Mouse (Mus musculus): ENCODE results near the gene Bricd5.
A peak's percentile ranks its signal among the peaks of the same experiment; 100 is the strongest.
"Not testable (repeated sequence)": the region's sequence is repeated elsewhere in the genome, so short reads cannot be mapped to it uniquely, and the experiment has no call there.

Bricd5 gene

DNA sequence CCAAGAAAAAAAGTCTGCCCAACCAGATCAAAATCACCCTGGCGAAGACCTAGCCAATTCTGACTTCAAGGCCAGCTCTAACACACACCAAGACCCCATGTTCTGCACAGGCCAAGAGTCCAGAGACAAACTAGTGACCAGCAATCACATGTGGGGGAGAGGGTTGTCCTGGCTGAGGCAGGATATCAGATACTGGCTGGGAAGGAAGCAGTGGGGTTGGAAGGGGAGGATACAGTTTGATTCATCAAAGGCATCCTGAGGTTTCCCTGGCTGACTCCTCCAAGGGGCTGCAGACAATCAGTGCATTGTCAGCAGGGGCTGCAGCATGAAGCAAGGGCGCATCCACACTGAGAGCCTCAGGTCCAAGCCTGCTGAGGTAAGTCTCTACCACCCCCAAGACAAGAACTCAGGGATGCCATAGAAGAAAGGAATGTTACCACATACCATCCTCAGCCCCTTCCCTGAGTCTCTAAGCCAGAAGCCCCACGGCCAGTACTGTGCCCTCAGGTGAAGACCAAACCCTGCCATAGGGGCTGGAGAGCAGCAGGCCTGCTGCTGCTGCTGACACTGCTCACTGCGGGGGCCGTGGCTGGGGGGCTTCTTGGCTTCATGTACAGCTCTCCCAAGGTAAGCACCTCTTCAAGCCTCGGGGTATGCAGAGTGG, at the start of gene Bricd5:
TSS of gene Bricd5 (plus strand) at position 273 of the 664 bp plus-strand sequence.
- Histone ChIP-seq H3K27me3 (ENCODE audit: control insufficient read depth, insufficient read depth, low read length, poor library complexity, severe bottlenecking) (no peaks in the 10 kb centered on the region), H3K36me3 (ENCODE audit: control insufficient read depth, insufficient read depth, low read length, poor library complexity, severe bottlenecking) (peaks cover 8% of the 10 kb centered on the region)
- no peak for DNase-seq (ENCODE audit: low read depth, low spot score)

- DNase-seq (ENCODE audit: low read depth, low spot score) = no peak
- Histone ChIP-seq H3K36me3 (ENCODE audit: control insufficient read depth, insufficient read depth, low read length, poor library complexity, severe bottlenecking) (peaks cover 26% of the 10 kb centered on the region; the same call in 1 of the 2 replicates), H3K27me3 (ENCODE audit: control insufficient read depth, insufficient read depth, low read length, poor library complexity, severe bottlenecking) (no peaks in the 10 kb centered on the region)
Measured at GRCm38 (mm10) chr17:24424489-24424888, 49.2 kb upstream of the Bricd5 start.

- not testable (repeated sequence) for DNase-seq (ENCODE audit: low read depth, low spot score); H3K27me3 ChIP-seq (ENCODE audit: control insufficient read depth, insufficient read depth, low read length, poor library complexity, severe bottlenecking)
- peaks cover 20% of the 10 kb centered on the region; the same call in 1 of the 2 replicates for H3K36me3 ChIP-seq (ENCODE audit: control insufficient read depth, insufficient read depth, low read length, poor library complexity, severe bottlenecking)
Measured at GRCm38 (mm10) chr17:24425326-24425725, 48.4 kb upstream of the Bricd5 start.

DNA sequence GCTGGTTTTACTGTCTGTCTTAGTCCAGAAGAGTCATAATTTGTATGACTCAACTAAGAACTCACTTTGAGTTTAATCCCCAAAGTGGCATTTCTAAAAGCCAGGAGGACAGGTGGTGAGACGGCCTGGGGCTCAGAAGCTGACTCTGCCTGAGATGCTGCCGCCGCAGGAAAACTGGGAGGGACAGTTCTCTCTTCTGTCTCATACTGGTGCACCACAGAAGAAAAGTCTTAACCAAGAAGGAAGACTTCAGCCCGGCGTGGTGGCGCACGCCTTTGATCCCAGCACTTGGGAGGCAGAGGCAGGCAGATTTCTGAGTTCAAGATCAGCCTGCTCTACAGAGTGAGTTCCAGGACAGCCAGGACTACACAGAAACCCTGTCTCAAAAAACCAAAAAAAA, 47.8 kb upstream of the Bricd5 start:
- H3K27me3 ChIP-seq (ENCODE audit: control insufficient read depth, insufficient read depth, low read length, poor library complexity, severe bottlenecking) = no peaks in the 10 kb centered on the region
- DNase-seq (ENCODE audit: low read depth, low spot score) = no peak
- peaks cover 19% of the 10 kb centered on the region; the same call in 1 of the 2 replicates for H3K36me3 ChIP-seq (ENCODE audit: control insufficient read depth, insufficient read depth, low read length, poor library complexity, severe bottlenecking)

DNA sequence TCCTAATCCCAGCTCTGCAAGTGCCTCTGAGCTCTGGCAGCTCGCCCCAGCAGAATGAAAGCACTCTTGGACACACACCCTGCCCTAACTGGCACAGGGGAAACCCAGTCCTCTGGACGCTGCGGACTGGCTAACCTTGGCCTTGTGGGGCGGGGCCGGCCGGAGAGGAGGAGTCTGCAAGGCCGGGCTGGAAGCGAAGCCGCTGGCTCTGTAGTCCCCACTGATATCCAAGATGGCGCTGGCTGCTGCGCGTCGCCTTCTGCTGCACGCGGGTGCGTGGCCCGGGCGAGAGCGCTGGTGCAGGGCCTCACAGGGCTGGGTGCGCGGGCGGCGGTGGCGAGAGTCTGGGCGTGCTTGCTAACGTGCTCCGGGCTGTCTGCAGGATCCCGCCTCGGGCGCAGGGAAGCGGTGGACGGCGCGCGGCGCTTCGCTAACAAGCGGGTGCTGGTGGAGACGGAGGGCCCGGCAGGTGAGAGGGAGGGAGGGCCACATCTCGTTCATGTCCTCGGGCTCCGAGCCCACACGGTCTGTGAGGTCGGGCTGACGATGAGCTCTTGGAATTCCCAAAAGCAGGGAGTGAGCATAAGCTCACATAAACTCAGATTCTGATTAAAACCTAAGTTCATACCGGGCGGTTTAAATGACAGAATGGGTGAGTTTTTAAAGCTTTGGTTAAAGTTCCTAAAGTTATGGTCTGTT, 47.1 kb upstream of the Bricd5 start, which contains the start of gene Eci1:
TSS of gene Eci1 (plus strand) at position 171 of the 699 bp plus-strand sequence.
- DNase-seq (ENCODE audit: low read depth, low spot score) = peak; percentile 88

GRCm38 (mm10) chr17:24427170-24427557, 46.5 kb upstream of the Bricd5 start:
- no peaks in the 10 kb centered on the region for H3K27me3 ChIP-seq (ENCODE audit: control insufficient read depth, insufficient read depth, low read length, poor library complexity, severe bottlenecking)
- H3K36me3 ChIP-seq (ENCODE audit: control insufficient read depth, insufficient read depth, low read length, poor library complexity, severe bottlenecking) = peaks cover 14% of the 10 kb centered on the region; the same call in 1 of the 2 replicates
- no peak for DNase-seq (ENCODE audit: low read depth, low spot score)

More for the DNA sequence above, 47.1 kb upstream of the Bricd5 start, which contains the start of gene Eci1:
- Histone ChIP-seq H3K27me3 (ENCODE audit: control insufficient read depth, insufficient read depth, low read length, poor library complexity, severe bottlenecking) (no peaks in the 10 kb centered on the region), H3K36me3 (ENCODE audit: control insufficient read depth, insufficient read depth, low read length, poor library complexity, severe bottlenecking) (peaks cover 15% of the 10 kb centered on the region; the same call in 1 of the 2 replicates)

DNA sequence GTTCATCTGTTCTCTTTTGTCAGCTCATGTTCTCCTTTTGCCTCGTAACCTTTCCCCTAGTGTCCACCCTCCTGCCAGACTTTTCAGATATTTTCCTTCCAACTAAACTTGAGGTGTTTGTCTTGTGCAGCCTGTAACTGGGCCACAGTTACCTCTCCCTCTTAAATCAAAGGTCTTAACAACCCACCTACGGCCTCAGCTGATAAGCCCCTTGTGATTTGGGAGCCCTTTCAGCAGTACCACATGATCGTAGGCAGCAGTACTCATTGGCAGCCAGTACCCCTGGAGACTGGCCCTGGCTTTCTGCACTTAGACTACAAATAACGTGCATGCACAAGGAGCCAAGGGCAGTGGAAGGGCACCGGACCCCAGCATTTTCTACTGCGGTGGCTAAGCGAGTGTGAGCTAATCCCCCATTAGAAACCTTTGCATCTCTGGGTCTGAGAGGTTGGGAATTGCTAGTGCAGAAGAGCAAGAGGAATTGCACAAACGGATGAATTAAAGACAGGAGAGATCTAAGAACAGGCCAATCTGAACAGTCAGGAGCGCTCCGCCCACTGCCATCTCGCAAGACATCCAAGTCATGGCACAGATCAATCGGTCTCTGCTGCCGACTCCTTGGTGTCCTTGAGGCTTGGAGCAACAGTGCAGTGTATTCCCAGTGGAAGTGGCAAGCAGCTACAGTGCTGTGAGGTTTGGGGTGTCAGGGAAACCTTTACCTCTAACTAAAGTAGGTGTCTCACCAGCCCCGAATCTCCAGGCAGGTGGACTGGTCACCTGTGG, 44.3 kb upstream of the Bricd5 start:
- Histone ChIP-seq H3K27me3 (ENCODE audit: control insufficient read depth, insufficient read depth, low read length, poor library complexity, severe bottlenecking) (no peaks in the 10 kb centered on the region), H3K36me3 (ENCODE audit: control insufficient read depth, insufficient read depth, low read length, poor library complexity, severe bottlenecking) (peaks cover 4% of the 10 kb centered on the region; the same call in 1 of the 2 replicates)
- DNase-seq (ENCODE audit: low read depth, low spot score) = no peak

GRCm38 (mm10) chr17:24437016-24437415, 36.7 kb upstream of the Bricd5 start:
- Histone ChIP-seq H3K27me3 (ENCODE audit: control insufficient read depth, insufficient read depth, low read length, poor library complexity, severe bottlenecking) (no peaks in the 10 kb centered on the region), H3K36me3 (ENCODE audit: control insufficient read depth, insufficient read depth, low read length, poor library complexity, severe bottlenecking) (peaks cover 5% of the 10 kb centered on the region)
- peak; percentile 79 for DNase-seq (ENCODE audit: low read depth, low spot score)

DNA sequence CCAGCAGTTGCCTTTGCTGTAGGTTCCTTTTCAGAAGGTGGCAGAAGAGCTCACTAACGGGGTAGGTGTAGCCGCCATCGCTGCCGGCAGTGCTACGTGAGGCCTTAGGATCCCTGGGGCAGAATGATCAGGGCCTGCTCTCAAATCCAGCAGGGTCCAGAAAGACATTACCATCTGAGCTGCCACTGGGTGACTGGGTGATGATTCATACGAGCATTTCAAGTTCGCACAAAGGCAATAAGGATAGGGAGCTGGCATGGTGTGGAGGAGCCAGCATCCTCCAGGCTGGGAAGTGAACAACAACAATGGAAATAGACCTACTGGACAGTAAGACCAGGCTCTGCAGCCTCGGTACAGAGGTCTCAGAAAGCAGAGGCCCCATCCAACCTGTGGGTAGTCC, 33.3 kb upstream of the Bricd5 start:
- Histone ChIP-seq H3K36me3 (ENCODE audit: control insufficient read depth, insufficient read depth, low read length, poor library complexity, severe bottlenecking) (peaks cover 4% of the 10 kb centered on the region), H3K27me3 (ENCODE audit: control insufficient read depth, insufficient read depth, low read length, poor library complexity, severe bottlenecking) (no peaks in the 10 kb centered on the region)
- no peak for DNase-seq (ENCODE audit: low read depth, low spot score)

GRCm38 (mm10) chr17:24441148-24441547, 32.5 kb upstream of the Bricd5 start:
- peaks cover 8% of the 10 kb centered on the region for H3K36me3 ChIP-seq (ENCODE audit: control insufficient read depth, insufficient read depth, low read length, poor library complexity, severe bottlenecking)
- H3K27me3 ChIP-seq (ENCODE audit: control insufficient read depth, insufficient read depth, low read length, poor library complexity, severe bottlenecking) = no peaks in the 10 kb centered on the region
- DNase-seq (ENCODE audit: low read depth, low spot score) = peak; percentile 19

GRCm38 (mm10) chr17:24442107-24442506, 31.6 kb upstream of the Bricd5 start:
- Histone ChIP-seq H3K27me3 (ENCODE audit: control insufficient read depth, insufficient read depth, low read length, poor library complexity, severe bottlenecking) (no peaks in the 10 kb centered on the region), H3K36me3 (ENCODE audit: control insufficient read depth, insufficient read depth, low read length, poor library complexity, severe bottlenecking) (peaks cover 8% of the 10 kb centered on the region)
- DNase-seq (ENCODE audit: low read depth, low spot score) = no peak

DNA sequence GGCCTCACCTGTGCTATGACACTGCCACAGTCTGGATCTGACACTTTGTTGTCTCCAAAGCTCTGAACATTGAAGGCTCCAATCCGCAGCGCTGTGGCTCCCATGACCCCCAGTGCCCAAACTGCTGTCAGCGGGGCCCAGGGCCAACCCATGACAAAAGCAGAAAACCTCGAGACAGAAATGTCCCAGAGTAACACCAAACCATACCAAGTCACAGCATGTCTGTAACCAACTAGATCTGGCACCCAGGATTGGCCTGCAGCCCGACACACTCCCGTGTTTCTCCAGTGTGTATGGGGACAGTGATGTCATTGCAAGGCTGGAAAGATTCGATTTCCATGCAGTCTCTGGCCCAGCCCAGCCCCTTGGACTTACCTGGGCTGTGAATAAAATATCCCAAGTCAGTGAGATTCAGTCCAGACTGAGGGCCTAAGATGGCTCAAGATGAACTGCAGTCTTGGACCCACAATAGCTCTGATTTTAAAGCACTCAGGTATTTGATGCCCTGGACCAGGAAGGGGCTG, 31.0 kb upstream of the Bricd5 start, which contains the start of gene Dnase1l2:
TSS of gene Dnase1l2 (minus strand) at position 474 of the 524 bp plus-strand sequence.
- Histone ChIP-seq H3K27me3 (ENCODE audit: control insufficient read depth, insufficient read depth, low read length, poor library complexity, severe bottlenecking) (no peaks in the 10 kb centered on the region), H3K36me3 (ENCODE audit: control insufficient read depth, insufficient read depth, low read length, poor library complexity, severe bottlenecking) (peaks cover 8% of the 10 kb centered on the region)
- no peak for DNase-seq (ENCODE audit: low read depth, low spot score)

DNA sequence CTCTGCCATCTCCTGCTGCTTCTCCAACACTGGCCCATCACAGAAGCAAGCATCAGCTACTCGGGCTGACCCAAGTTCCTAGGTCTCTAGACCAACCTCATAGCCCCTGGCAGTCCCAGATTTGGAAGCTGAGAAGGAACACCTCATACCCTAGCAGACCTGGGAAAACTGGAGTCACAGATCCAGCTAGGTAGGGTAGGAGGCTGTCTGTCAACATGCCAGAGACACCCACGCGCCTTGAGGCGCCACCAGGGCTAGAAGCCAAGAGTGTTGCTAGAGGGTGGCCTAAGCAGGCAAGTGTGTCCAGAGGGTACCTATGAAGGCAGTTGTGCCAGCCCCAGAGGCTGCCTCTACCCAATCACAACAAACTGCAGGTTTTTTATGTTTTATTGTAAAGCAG, 30.3 kb upstream of the Bricd5 start:
- Histone ChIP-seq H3K27me3 (ENCODE audit: control insufficient read depth, insufficient read depth, low read length, poor library complexity, severe bottlenecking) (no peaks in the 10 kb centered on the region), H3K36me3 (ENCODE audit: control insufficient read depth, insufficient read depth, low read length, poor library complexity, severe bottlenecking) (peaks cover 8% of the 10 kb centered on the region)
- no peak for DNase-seq (ENCODE audit: low read depth, low spot score)

DNA sequence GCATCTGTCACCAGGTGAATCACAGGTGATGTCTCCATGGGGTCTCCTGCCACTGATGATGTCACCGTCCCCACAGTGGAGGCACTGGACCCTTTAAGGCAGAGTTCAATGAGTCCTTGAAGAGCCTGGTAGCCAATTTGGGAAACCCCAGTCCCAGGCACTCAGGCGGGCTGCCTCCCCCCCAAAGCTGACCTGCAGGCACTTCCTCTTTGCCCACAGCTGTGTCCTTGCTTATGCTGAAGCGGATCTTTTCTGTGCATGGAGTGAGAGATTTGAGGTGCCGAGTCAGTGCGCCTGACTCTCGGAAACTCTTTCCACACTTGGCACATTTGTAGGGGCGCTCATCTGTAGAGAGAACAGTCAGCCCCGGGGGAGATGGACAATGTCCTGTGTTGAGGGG, 27.1 kb upstream of the Bricd5 start:
- H3K36me3 ChIP-seq (ENCODE audit: control insufficient read depth, insufficient read depth, low read length, poor library complexity, severe bottlenecking) = peaks cover 4% of the 10 kb centered on the region
- DNase-seq (ENCODE audit: low read depth, low spot score) = no peak
- no peaks in the 10 kb centered on the region for H3K27me3 ChIP-seq (ENCODE audit: control insufficient read depth, insufficient read depth, low read length, poor library complexity, severe bottlenecking)

Data from splenic B cell, adult 2 months (primary cell).